Mouse (Mus musculus) G1E (cell line): Measurements from ENCODE around the gene Thsd1. TPM values are rescaled to one million over a fixed set of nuclear protein-coding genes. Genes with fewer than 3 reads are reported as not detected.
"Not testable (repeated sequence)": the region's sequence is repeated elsewhere in the genome, so short reads cannot be mapped to it uniquely, and the experiment has no call there.

Source experiments
- ATAC-seq: 2 replicates; pipeline ENCODE4 v1.8.0; 2016; ENCODE audit warnings: mild to moderate bottlenecking; ENCODE audit not compliant: insufficient number of reproducible peaks, poor library complexity, low FRiP score, severe bottlenecking; ENCODE audit errors: extremely low read depth
- DNase-seq: peaks from one replicate; pipeline ENCODE4 v3.0.0; 2012; ENCODE audit warnings: low spot score
- H3K27me3 ChIP-seq: 2 replicates; pipeline ENCODE4 v1.6.1; 2012; ENCODE audit warnings: mild to moderate bottlenecking, low read length, inconsistent platforms; ENCODE audit not compliant: insufficient read depth
- H3K36me3 ChIP-seq: replicated peaks from 2 replicates; pipeline ENCODE3; 2012; ENCODE audit warnings: mild to moderate bottlenecking, inconsistent platforms
- H3K4me1 ChIP-seq: 2 replicates; pipeline ENCODE4 v1.6.1; 2012; ENCODE audit warnings: low read depth, low read length, inconsistent platforms, mixed read lengths; ENCODE audit not compliant: insufficient read depth
- H3K4me3 ChIP-seq: 2 replicates; pipeline ENCODE4 v1.5.1; 2012; ENCODE audit warnings: low read depth, mild to moderate bottlenecking, inconsistent platforms, low read length, moderate library complexity, mixed read lengths
- H3K9me3 ChIP-seq: replicated peaks from 2 replicates; pipeline ENCODE4 v1.6.1; 2012; ENCODE audit warnings: inconsistent platforms
- CTCF ChIP-seq: IDR thresholded peaks from 2 replicates; pipeline ENCODE4 v1.5.1; 2012; ENCODE audit warnings: low read depth, low read length, inconsistent platforms, mixed read lengths
- GATA1 ChIP-seq: IDR thresholded peaks from 2 replicates; pipeline ENCODE4 v1.6.1; 2012; ENCODE audit warnings: borderline replicate concordance, low read length, inconsistent platforms, mixed read lengths
- GATA2 ChIP-seq: IDR thresholded peaks from 2 replicates; pipeline ENCODE4 v1.6.1; 2012; ENCODE audit warnings: low read depth, low read length, inconsistent platforms, borderline replicate concordance
- POLR2AphosphoS5 ChIP-seq: IDR thresholded peaks from 2 replicates; pipeline ENCODE4 v1.6.1; 2012; ENCODE audit warnings: low read depth, low read length, inconsistent platforms; ENCODE audit not compliant: insufficient replicate concordance
- TAL1 ChIP-seq: conservative IDR thresholded peaks from 2 replicates; pipeline ENCODE4 v1.6.1; 2012; ENCODE audit warnings: low read depth, low read length, inconsistent platforms, mixed read lengths
- polyA plus RNA-seq: library from polyadenylated mRNA; stranded (reverse); fragments of >175 nt; gene quantifications from 2 replicates; pipeline ENCODE4 v1.2.3, GENCODE M21; 2012
- total RNA-seq, 2 experiments: library from RNA; stranded (forward) in 1 of 2; stranded (reverse) in 1 of 2; fragments of 200-1000 nt in 1 of 2; fragments of >200 nt in 1 of 2; fragmentation: Nextera tagmentation in 1 of 2; gene quantifications; 2 replicates each; pipeline ENCODE4 v1.2.3; 2014 to 2017

Gene Thsd1
- total and polyA plus RNA-seq, 3 experiments, result 0.22 TPM; not detected in 2

DNA sequence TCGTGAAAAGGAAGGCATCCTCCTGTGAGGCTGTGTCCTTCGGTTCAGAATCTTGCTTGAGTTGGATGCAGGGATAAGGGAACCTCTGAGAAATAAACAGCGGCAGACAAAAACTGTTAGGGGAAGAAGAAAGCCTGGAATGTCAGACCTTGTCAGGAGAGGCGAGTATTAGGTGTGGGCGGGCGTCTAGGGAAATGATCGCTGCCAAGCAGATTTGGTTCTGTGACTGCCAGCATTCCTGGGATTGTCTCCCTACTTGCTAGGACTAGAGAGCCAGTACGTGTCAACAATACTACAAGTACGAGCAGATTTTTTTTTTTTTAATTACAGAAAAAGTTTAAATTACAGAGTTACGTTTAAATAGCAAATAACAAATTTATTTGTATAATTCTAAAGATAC is 47.5 kb downstream of the Thsd1 start:
- Histone ChIP-seq H3K4me3 (no peak overlapping the region), H3K27me3 (peaks cover 3% of the 10 kb centered on the region; the same call in 1 of the 2 replicates)
- ATAC-seq, result no peak

DNA sequence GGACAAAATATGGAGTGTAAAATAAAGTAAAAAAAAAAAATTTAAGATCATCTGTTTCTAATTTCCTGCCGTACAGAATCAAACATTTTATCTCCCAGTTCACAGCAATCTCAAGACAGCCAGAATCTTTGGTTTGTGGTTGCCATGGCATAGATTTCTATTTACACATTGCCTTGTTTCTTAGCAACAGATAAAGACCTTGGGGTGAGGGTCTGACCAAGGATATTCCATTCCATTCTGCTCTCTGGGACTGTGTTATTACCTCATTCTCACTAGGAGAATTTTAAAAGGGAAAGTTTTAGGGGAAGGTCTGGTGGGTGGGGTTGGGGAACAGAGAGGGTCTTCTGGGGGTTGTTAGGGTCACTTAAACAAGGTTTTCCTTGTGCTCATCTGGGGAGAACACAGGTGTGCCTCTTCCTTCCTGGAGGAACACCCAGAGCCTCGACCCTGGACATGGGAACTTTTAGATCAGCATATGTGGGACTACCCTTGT is 55.9 kb downstream of the Thsd1 start, which contains the start of gene Tpte:
Tpte (plus strand) TSS at position 443 of the 493 bp plus-strand sequence.
- ATAC-seq (no peak), DNase-seq (no peak)
- Histone ChIP-seq H3K27me3 (peaks cover 9% of the 10 kb centered on the region), H3K4me3 (no peak within 1 kb of the TSS), H3K9me3 (no peaks in the 10 kb centered on the region), H3K36me3 (no peaks in the 10 kb centered on the region), H3K4me1 (no peaks in the 10 kb centered on the region)
- no peak for TF ChIP-seq GATA1
- TF ChIP-seq TAL1, result no peak
- no peak for TF ChIP-seq GATA2
- TF ChIP-seq CTCF, result no peak
- no peak for TF ChIP-seq POLR2AphosphoS5

More for the DNA sequence above, 47.5 kb downstream of the Thsd1 start:
- Histone ChIP-seq H3K9me3 (no peaks in the 10 kb centered on the region), H3K36me3 (no peaks in the 10 kb centered on the region), H3K4me1 (no peaks in the 10 kb centered on the region)
- TF ChIP-seq CTCF, result no peak
- no peak for TF ChIP-seq POLR2AphosphoS5
- no peak for TF ChIP-seq TAL1
- no peak for TF ChIP-seq GATA2
- no peak for TF ChIP-seq GATA1
- no peak for DNase-seq

DNA sequence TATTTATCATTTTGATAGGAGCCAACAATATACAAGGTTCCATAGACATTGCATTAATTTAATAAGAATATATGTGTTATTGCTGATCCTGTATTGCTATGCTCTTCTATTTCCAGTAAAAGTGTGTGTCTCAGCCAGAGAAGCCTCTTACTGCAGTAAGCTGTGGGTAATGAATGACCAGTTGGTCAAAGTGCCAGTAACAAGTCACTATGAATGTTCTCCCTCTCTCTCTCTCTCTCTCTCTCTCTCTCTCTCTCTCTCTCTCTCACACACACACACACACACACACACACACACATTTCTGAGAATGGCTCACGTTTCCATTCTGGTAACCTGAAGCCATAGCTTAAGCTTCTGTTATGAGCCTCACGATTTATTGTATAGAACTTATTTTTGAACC is 75.2 kb downstream of the Thsd1 start:
- Histone ChIP-seq H3K27me3 (peaks cover 15% of the 10 kb centered on the region), H3K36me3 (no peaks in the 10 kb centered on the region), H3K4me1 (no peaks in the 10 kb centered on the region), H3K4me3 (no peak overlapping the region), H3K9me3 (no peaks in the 10 kb centered on the region)
- DNase-seq (no peak), ATAC-seq (no peak)
- TF ChIP-seq GATA2 (no peak), GATA1 (no peak), POLR2AphosphoS5 (no peak), CTCF (no peak), TAL1 (no peak)

DNA sequence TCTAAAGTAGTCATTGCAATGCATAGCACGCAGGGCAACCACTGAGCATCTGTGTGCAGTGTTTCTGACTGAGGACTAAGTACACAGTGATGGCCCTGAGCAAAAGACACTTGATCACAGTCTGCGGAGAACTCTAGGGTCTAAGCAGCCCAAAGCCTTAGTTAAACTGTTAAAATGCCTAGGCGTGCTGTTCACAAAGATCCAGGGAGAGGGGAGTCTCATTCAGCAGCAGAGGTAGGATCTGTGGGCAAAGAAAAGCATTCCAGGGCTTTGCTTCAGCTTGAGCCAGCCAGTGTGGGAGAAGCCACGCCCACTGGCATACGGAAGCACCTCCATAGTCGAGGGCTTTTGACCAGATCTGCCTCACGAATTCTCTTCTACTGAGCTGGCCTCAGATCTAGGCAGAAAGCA is 75.8 kb downstream of the Thsd1 start:
- TF ChIP-seq GATA1 (no peak), POLR2AphosphoS5 (no peak), CTCF (no peak), TAL1 (no peak), GATA2 (no peak)
- Histone ChIP-seq H3K4me3 (no peak overlapping the region), H3K27me3 (peaks cover 14% of the 10 kb centered on the region), H3K4me1 (no peaks in the 10 kb centered on the region), H3K9me3 (no peaks in the 10 kb centered on the region), H3K36me3 (no peaks in the 10 kb centered on the region)
- ATAC-seq (no peak), DNase-seq (no peak)

DNA sequence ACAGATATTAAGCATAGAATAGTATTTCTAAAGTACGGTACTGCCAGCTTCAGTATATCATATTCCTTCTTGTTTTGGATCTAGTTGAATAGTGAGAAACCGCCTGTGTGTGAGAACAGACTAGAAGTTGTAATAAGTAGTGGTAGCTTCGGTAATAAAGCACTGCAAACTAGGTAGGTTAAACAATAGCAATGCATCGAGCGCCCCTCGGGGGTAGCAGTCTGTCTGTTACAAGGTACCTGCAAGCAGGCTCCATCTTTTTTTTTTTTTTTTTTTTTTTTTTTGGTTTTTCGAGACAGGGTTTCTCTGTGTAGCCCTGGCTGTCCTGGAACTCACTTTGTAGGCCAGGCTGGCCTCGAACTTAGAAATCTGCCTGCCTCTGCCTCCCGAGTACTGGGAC is 76.9 kb downstream of the Thsd1 start:
- not testable (repeated sequence) for H3K36me3 ChIP-seq, H3K9me3 ChIP-seq, H3K4me3 ChIP-seq, ATAC-seq, DNase-seq, H3K4me1 ChIP-seq
- H3K27me3 ChIP-seq, result peaks cover 11% of the 10 kb centered on the region

DNA sequence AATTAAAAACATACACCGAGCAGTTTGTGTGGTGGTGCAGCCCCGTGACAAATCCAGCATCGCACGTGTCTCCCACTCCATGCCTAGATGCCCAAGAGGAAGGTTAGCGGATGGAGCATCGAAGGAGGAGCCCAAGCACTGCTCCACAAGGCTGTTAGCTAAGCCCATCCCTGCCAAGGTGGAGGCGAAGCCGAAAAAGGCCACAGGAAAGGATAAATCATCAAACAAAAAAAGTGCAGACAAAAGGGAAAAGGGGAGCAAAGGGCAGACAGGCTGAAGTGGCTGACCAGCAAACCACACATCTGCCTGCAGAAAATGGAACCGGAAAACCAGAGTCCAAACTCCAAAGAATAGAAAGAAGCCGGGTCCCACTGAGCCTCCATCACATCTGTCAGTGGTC is 79.9 kb downstream of the Thsd1 start:
- H3K9me3 ChIP-seq, result no peaks in the 10 kb centered on the region
- peaks cover 15% of the 10 kb centered on the region for H3K27me3 ChIP-seq
- no peaks in the 10 kb centered on the region for H3K4me1 ChIP-seq
- TF ChIP-seq TAL1 (no peak), GATA2 (no peak), GATA1 (no peak), POLR2AphosphoS5 (no peak), CTCF (no peak)
- H3K36me3 ChIP-seq, result no peaks in the 10 kb centered on the region
- no peak overlapping the region for H3K4me3 ChIP-seq
- ATAC-seq (no peak), DNase-seq (no peak)

Other genes starting within 250 kb of the Thsd1 start
- gene Atp7b, start 167.0 kb upstream of the Thsd1 start, total RNA-seq (2014; fragmentation: Nextera tagmentation), result 14.7 and 18.9 TPM in 2 replicates
- 5.9 and 6.6 TPM in 2 replicates for gene Atp7b, start 167.0 kb upstream of the Thsd1 start, total RNA-seq (2017)
- gene Atp7b, start 167.0 kb upstream of the Thsd1 start, polyA plus RNA-seq, result 5.2 and 6.1 TPM in 2 replicates
- gene Alg11, start 166.6 kb upstream of the Thsd1 start, total RNA-seq (2014; fragmentation: Nextera tagmentation), result 24.4 and 24.7 TPM in 2 replicates
- gene Alg11, start 166.6 kb upstream of the Thsd1 start, total RNA-seq (2017), result 30.0 and 32.5 TPM in 2 replicates
- gene Alg11, start 166.6 kb upstream of the Thsd1 start, polyA plus RNA-seq, result 0.86 TPM in 2 replicates
- gene Nek5, start 102.3 kb upstream of the Thsd1 start, total RNA-seq (2014; fragmentation: Nextera tagmentation), result not detected in 2 replicates
- gene Nek5, start 102.3 kb upstream of the Thsd1 start, total RNA-seq (2017), result 0.16 TPM in 1 of 2 replicates, not detected in the other
- not detected in 2 replicates for gene Nek5, start 102.3 kb upstream of the Thsd1 start, polyA plus RNA-seq
- 4.4 and 14.9 TPM in 2 replicates for gene Nek3, start 60.9 kb upstream of the Thsd1 start, total RNA-seq (2014; fragmentation: Nextera tagmentation)
- gene Nek3, start 60.9 kb upstream of the Thsd1 start, total RNA-seq (2017), result 5.3 and 5.7 TPM in 2 replicates
- gene Nek3, start 60.9 kb upstream of the Thsd1 start, polyA plus RNA-seq, result 1.1 and 1.4 TPM in 2 replicates
- gene Ckap2, start 41.5 kb upstream of the Thsd1 start, total RNA-seq (2014; fragmentation: Nextera tagmentation), result 28.2 and 63.9 TPM in 2 replicates
- 40.3 and 45.4 TPM in 2 replicates for gene Ckap2, start 41.5 kb upstream of the Thsd1 start, total RNA-seq (2017)
- 8.9 TPM in 2 replicates for gene Ckap2, start 41.5 kb upstream of the Thsd1 start, polyA plus RNA-seq
- 41.1 and 55.0 TPM in 2 replicates for gene Vps36, start 34.5 kb upstream of the Thsd1 start, total RNA-seq (2014; fragmentation: Nextera tagmentation)
- gene Vps36, start 34.5 kb upstream of the Thsd1 start, total RNA-seq (2017), result 43.2 and 43.3 TPM in 2 replicates
- 7.8 and 9.7 TPM in 2 replicates for gene Vps36, start 34.5 kb upstream of the Thsd1 start, polyA plus RNA-seq
- not detected in 2 replicates for gene Tpte, start 56.1 kb downstream of the Thsd1 start, total RNA-seq (2014; fragmentation: Nextera tagmentation)
- gene Tpte, start 56.1 kb downstream of the Thsd1 start, total RNA-seq (2017), result 0.05 and 0.06 TPM in 2 replicates
- gene Tpte, start 56.1 kb downstream of the Thsd1 start, polyA plus RNA-seq, result not detected in 2 replicates
- gene Slc25a15, start 171.3 kb downstream of the Thsd1 start, total RNA-seq (2014; fragmentation: Nextera tagmentation), result 10.4 and 13.4 TPM in 2 replicates
- gene Slc25a15, start 171.3 kb downstream of the Thsd1 start, total RNA-seq (2017), result 15.5 and 18.2 TPM in 2 replicates
- gene Slc25a15, start 171.3 kb downstream of the Thsd1 start, polyA plus RNA-seq, result 10.7 and 11.1 TPM in 2 replicates
- gene Mrps31, start 184.0 kb downstream of the Thsd1 start, total RNA-seq (2014; fragmentation: Nextera tagmentation), result 13.2 and 15.7 TPM in 2 replicates
- gene Mrps31, start 184.0 kb downstream of the Thsd1 start, total RNA-seq (2017), result 30.4 and 31.1 TPM in 2 replicates
- gene Mrps31, start 184.0 kb downstream of the Thsd1 start, polyA plus RNA-seq, result 1.5 and 2.5 TPM in 2 replicates